Mouse (Mus musculus) hindbrain, embryonic 14.5 days (tissue): Measurements from ENCODE around the gene Tmem199. TPM values are rescaled to one million over a fixed set of nuclear protein-coding genes. Genes with fewer than 3 reads are reported as not detected.

Experiments used
- ATAC-seq: fragments of 200-750 bp; cut with Nextera tagmentation; 2 replicates; pipeline ENCODE4 v1.8.0; 2017; ENCODE audit warnings: moderate number of reproducible peaks, mild to moderate bottlenecking, moderate TSS enrichment, moderate library complexity; ENCODE audit not compliant: low FRiP score
- DNase-seq: peaks from one replicate; pipeline ENCODE4 v3.0.0-alpha.2; 2015; ENCODE audit warnings: low spot score
- H3K27ac ChIP-seq: fragments of 300-500 bp; sonication (generic); 2 replicates; pipeline ENCODE4 v1.5.1; 2014; ENCODE audit warnings: mild to moderate bottlenecking, moderate library complexity
- H3K27me3 ChIP-seq: fragments of 300-500 bp; sonication (generic); 2 replicates; pipeline ENCODE4 v1.6.1; 2014; ENCODE audit warnings: mild to moderate bottlenecking, low read length, mixed read lengths; ENCODE audit not compliant: control insufficient read depth, insufficient read depth
- H3K36me3 ChIP-seq: fragments of 300-500 bp; sonication (generic); replicated peaks from 2 replicates; pipeline ENCODE4 v1.6.1; 2014; ENCODE audit not compliant: control insufficient read depth, insufficient read depth
- H3K4me1 ChIP-seq: fragments of 300-500 bp; sonication (generic); replicated peaks from 2 replicates; pipeline ENCODE4 v1.6.1; 2014; ENCODE audit warnings: antibody characterized with exemption, low read length, mixed read lengths; ENCODE audit not compliant: control insufficient read depth, insufficient read depth
- H3K4me2 ChIP-seq: fragments of 300-500 bp; sonication (generic); replicated peaks from 2 replicates; pipeline ENCODE4 v1.6.1; 2014; ENCODE audit warnings: mild to moderate bottlenecking, moderate library complexity
- H3K4me3 ChIP-seq: fragments of 300-500 bp; sonication (generic); replicated peaks from 2 replicates; pipeline ENCODE4 v1.5.1; 2014; ENCODE audit warnings: mild to moderate bottlenecking, low read length
- H3K9ac ChIP-seq: fragments of 300-500 bp; sonication (generic); 2 replicates; pipeline ENCODE4 v1.6.1; 2014
- H3K9me3 ChIP-seq: fragments of 300-500 bp; sonication (generic); 2 replicates; pipeline ENCODE4 v1.6.1; 2016; ENCODE audit warnings: low read length; ENCODE audit not compliant: control insufficient read depth
- WGBS: fragments of 180-500 bp; shearing (Covaris S2); extraction: QIAGEN DNeasy Blood & Tissue Kit; methylation state at CpG from one replicate; pipeline ENCODE4 v1.1.7; 2014; 5-methylcytosine and 5-hydroxymethylcytosine counted together
- polyA plus RNA-seq: library from polyadenylated mRNA; unstranded; fragments of >200 nt; fragmentation: Nextera tagmentation; extraction: Ambion mirVana; gene quantifications from 2 replicates; pipeline ENCODE4 v1.2.1, GENCODE M21; 2014

Gene Tmem199
- polyA plus RNA-seq, 1 experiment from 2014 or later, result 96.1 TPM

GRCm38 (mm10) chr11:78471326-78472103 is 40.5 kb downstream of the Tmem199 start:
- H3K27ac ChIP-seq, result no peak overlapping the region
- H3K4me1 ChIP-seq, result peaks cover 2% of the 10 kb centered on the region
- H3K9me3 ChIP-seq, result no peaks in the 10 kb centered on the region
- no peak overlapping the region for H3K4me2 ChIP-seq
- H3K9ac ChIP-seq, result no peak overlapping the region
- H3K27me3 ChIP-seq, result no peaks in the 10 kb centered on the region
- H3K4me3 ChIP-seq, result no peak overlapping the region
- peaks cover 26% of the 10 kb centered on the region for H3K36me3 ChIP-seq
- WGBS, result 95% methylated on average over 10 of the region's 10 CpGs
- DNase-seq (no peak), ATAC-seq (no peak)

- no peaks in the 10 kb centered on the region for H3K27me3 ChIP-seq
- H3K4me3 ChIP-seq, result no peak overlapping the region
- H3K4me2 ChIP-seq, result no peak overlapping the region
- DNase-seq (no peak), ATAC-seq (no peak)
- H3K4me1 ChIP-seq, result peaks cover 12% of the 10 kb centered on the region
- no peaks in the 10 kb centered on the region for H3K9me3 ChIP-seq
- no peak overlapping the region for H3K9ac ChIP-seq
- no peak overlapping the region for H3K27ac ChIP-seq
- WGBS, result 60% methylated on average over 3 of the region's 3 CpGs
- H3K36me3 ChIP-seq, result peaks cover 5% of the 10 kb centered on the region; the same call in 1 of the 2 replicates
Measured at GRCm38 (mm10) chr11:78467932-78468331, 44.0 kb downstream of the Tmem199 start.

- Histone ChIP-seq H3K4me2 (no peak overlapping the region), H3K4me3 (no peak overlapping the region), H3K27ac (no peak overlapping the region), H3K36me3 (peaks cover 5% of the 10 kb centered on the region; the same call in 1 of the 2 replicates), H3K4me1 (peaks cover 12% of the 10 kb centered on the region), H3K9ac (no peak overlapping the region), H3K27me3 (no peaks in the 10 kb centered on the region), H3K9me3 (no peaks in the 10 kb centered on the region)
- no peak for DNase-seq
- no peak for ATAC-seq
- WGBS, result 91% methylated on average over 7 of the region's 7 CpGs
Measured at GRCm38 (mm10) chr11:78467515-78467914, 44.5 kb downstream of the Tmem199 start.

- Histone ChIP-seq H3K4me2 (peak overlapping the region; percentile 71), H3K4me1 (peaks cover 12% of the 10 kb centered on the region), H3K27me3 (no peaks in the 10 kb centered on the region), H3K36me3 (peaks cover 5% of the 10 kb centered on the region; the same call in 1 of the 2 replicates), H3K4me3 (peak overlapping the region; percentile 57), H3K27ac (peak overlapping the region; percentile 89; the same call in 1 of the 2 replicates), H3K9me3 (no peaks in the 10 kb centered on the region), H3K9ac (peak overlapping the region; percentile 75)
- ATAC-seq (peak; percentile 10; the same call in 1 of the 2 replicates), DNase-seq (no peak)
- 46% methylated on average over 23 of the region's 23 CpGs for WGBS
Measured at GRCm38 (mm10) chr11:78466242-78466912, 45.6 kb downstream of the Tmem199 start.

- Histone ChIP-seq H3K36me3 (no peaks in the 10 kb centered on the region; the same call in 1 of the 2 replicates), H3K9me3 (no peaks in the 10 kb centered on the region), H3K27ac (peak within 1 kb of the TSS; percentile 89), H3K27me3 (no peaks in the 10 kb centered on the region), H3K9ac (peak within 1 kb of the TSS; percentile 75), H3K4me3 (peak within 1 kb of the TSS; percentile 57), H3K4me1 (peaks cover 12% of the 10 kb centered on the region), H3K4me2 (peak within 1 kb of the TSS; percentile 71)
- peak; percentile 92 for ATAC-seq
- DNase-seq, result peak; percentile 80
- under 1% methylated on average over 41 of the region's 41 CpGs for WGBS
Measured at GRCm38 (mm10) chr11:78465568-78466180, 46.3 kb downstream of the Tmem199 start, which contains the start of gene Slc46a1. TSS of gene Slc46a1 (plus strand) at chr11:78465697.

GRCm38 (mm10) chr11:78465116-78465515 is 46.9 kb downstream of the Tmem199 start:
- Histone ChIP-seq H3K4me1 (peaks cover 12% of the 10 kb centered on the region), H3K36me3 (no peaks in the 10 kb centered on the region; the same call in 1 of the 2 replicates), H3K9me3 (no peaks in the 10 kb centered on the region), H3K27me3 (no peaks in the 10 kb centered on the region), H3K4me2 (peak overlapping the region; percentile 71), H3K4me3 (peak overlapping the region; percentile 57), H3K9ac (peak overlapping the region; percentile 75; the same call in 1 of the 2 replicates), H3K27ac (peak overlapping the region; percentile 89; the same call in 1 of the 2 replicates)
- no peak for DNase-seq
- WGBS, result 28% methylated on average over 9 of the region's 9 CpGs
- ATAC-seq, result no peak

- Histone ChIP-seq H3K36me3 (no peaks in the 10 kb centered on the region), H3K27ac (no peak overlapping the region), H3K4me1 (peaks cover 12% of the 10 kb centered on the region), H3K9ac (no peak overlapping the region), H3K4me3 (no peak overlapping the region), H3K9me3 (no peaks in the 10 kb centered on the region), H3K27me3 (no peaks in the 10 kb centered on the region), H3K4me2 (no peak overlapping the region)
- ATAC-seq (no peak), DNase-seq (no peak)
- 80% methylated on average over 13 of the region's 13 CpGs for WGBS
Measured at GRCm38 (mm10) chr11:78463286-78464036, 48.5 kb downstream of the Tmem199 start.

- no peak overlapping the region for H3K27ac ChIP-seq
- no peak overlapping the region for H3K9ac ChIP-seq
- H3K36me3 ChIP-seq, result no peaks in the 10 kb centered on the region
- H3K27me3 ChIP-seq, result no peaks in the 10 kb centered on the region
- WGBS, result 88% methylated on average over 5 of the region's 5 CpGs
- H3K4me2 ChIP-seq, result no peak overlapping the region
- DNase-seq (no peak), ATAC-seq (no peak)
- H3K4me3 ChIP-seq, result no peak overlapping the region
- H3K4me1 ChIP-seq, result peaks cover 12% of the 10 kb centered on the region
- no peaks in the 10 kb centered on the region for H3K9me3 ChIP-seq
Measured at GRCm38 (mm10) chr11:78462669-78463068, 49.3 kb downstream of the Tmem199 start.
